Mouse (Mus musculus): Measurements from ENCODE around the gene Pusl1. TPM values are rescaled to one million over a fixed set of nuclear protein-coding genes. Genes with fewer than 3 reads are reported as not detected.

Pusl1 gene
- total RNA-seq, 2 experiments from 2014 or later, result 56.8 to 59.9 TPM

DNA sequence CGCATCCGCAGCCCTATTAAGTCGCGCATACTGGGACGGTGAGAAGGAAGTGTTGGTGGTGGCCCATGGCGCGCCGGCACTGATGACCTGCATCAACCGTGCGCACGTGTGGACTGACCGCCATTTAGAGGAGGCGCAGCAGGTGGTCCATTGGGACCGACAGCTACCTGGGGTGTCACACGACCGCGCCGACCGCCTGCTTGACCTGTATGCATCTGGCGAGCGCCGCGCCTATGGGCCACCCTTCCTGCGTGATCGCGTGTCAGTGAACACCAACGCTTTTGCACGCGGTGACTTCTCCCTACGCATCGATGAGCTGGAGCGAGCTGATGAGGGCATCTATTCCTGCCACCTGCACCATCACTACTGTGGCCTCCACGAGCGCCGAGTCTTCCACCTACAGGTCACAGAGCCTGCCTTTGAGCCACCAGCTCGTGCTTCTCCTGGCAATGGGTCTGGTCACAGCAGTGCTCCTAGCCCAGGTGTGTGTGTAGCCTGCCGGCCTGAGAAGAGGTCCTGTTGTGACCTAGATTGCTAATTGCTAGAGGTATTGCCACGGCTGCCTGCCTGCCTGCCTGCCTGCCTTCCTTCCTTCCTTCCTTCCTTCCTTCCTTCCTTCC is 49.8 kb downstream of the Pusl1 start:
- no peak for DNase-seq

- DNase-seq, result no peak
These were observed 50.6 kb downstream of the Pusl1 start for GRCm38 (mm10) chr4:155841003-155841454.

DNA sequence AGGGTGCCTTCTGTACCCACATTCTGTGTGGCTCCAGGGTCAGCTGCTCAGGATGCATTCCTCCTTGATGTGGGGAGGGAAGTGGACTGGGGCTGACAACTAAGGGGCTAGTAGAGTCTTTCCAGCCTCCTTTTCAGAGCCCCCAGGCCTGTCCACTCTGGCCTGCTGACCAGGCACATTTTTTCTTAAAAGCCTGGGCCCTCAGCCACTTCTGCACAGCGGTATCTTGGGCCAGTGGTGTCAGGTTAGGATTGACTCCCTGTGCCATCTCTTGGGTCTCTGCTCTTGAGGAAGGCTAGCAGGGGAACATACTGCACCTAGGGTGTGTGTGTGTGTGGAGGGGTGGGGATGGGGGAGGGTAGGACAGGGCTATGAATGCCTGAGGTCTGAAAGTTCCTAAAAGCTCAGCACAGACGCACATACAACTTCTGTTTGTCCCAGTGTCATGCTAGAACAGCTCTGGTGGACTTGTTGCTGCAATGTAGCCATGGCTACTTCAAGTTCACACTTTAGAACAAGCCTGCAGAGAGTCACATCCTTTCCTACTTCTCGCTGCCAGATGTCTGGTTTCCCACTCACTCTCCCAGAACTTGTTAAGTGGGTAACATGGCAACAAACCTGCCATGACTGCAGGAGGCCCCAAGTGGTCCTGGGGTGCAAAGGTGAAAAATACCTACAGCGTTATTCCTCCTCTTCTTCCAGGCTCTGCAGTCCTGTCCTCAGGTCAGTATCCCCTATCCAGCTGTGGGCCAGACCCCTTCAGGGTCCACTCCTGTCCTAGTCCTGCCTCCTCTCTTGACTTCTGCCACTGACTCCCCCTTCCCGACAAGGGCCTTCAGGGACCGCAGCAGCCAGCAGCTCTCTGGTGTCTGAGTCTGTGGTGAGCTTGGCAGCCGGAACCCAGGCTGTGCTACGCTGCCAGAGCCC is 51.2 kb downstream of the Pusl1 start:
- no peak for DNase-seq

DNA sequence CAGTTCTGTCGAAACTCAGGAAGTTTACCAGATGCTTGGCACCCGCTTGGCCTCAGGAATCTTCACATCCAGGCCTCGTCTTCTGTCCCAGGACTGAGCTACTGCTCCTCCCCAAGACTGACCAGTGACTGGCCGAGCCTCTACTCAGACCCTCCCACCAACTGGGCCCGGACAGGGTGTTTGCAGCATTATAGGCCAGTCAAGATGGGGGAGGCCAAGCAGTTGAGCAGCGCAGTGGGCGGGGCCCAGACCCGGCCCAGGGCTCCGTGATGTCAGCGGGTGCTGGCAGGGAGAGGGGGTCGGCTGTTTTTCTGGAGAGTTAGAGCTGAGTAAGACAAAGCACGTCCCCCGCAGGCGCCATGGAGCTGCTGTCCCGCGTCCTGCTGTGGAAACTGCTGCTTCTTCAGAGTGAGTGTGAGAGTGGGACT is 52.1 kb downstream of the Pusl1 start, which contains the start of gene Mxra8:
Mxra8 (plus strand) TSS at position 198 of the 428 bp plus-strand sequence.
- DNase-seq, result no peak

DNA sequence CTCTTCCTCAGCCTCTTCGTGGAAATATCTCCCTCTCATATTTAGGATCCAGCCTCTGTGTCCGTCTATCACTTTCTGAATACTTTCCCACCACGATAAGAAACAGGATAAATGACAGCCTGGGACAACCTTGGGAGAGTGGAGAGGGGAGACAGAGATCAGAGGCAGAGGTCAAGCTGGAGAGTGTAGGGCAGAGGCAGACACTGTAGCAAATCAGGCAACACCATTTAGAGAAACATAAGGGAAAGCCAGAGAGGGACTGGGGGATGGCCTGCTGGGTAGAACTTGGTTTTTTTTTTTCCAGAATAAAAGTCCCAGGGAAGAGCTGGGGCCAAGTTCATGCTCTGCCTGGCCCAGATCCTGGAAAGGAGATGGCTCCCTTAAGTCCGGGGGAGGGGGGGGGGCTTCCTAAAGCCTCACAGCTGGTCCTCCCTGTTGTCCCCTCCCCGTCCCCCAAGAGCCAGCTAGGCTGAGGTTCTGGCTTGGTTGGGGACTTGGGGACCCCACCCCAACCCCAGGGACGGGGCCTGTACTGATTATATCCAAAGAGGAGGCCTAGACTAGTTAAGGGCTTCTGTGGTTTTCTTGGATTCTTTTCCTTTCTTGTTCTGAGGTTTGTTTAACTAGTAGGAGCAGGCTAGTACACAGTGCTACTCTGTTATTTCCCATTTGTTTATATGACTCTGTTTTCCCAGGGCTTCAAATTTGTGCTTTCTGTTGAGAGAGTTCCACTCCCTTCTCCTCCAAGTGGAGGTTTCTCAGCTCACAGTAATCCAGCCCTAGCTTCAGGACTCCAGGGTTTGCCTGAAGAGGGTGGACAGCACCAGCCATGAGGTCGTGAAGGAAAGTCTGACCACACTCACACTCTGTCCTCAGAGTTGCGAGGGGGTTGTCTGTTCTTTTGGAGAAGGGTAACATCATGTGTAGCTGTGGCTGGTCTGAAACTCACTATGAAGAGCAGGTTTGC is 53.1 kb downstream of the Pusl1 start:
- DNase-seq, result no peak

Small RNA genes within 50 kb of the gene (microRNA-seq; reads per million reads assigned to microRNA genes)
- gene Gm22991, result 0 reads per million in 2 experiments

Other genes with a start within 250 kb of the Pusl1 start
- gene Gm10563, start 246.4 kb downstream of the Pusl1 start, total RNA-seq (2021), result not detected
- gene Mmp23, start 238.4 kb downstream of the Pusl1 start, total RNA-seq (2021), result 1 to 10 TPM; 3.9 to 6.4 TPM
- gene Mib2, start 222.6 kb downstream of the Pusl1 start, total RNA-seq (2021), result 100 to 1,000 TPM in 1 of 2 experiments, 10 to 100 TPM in 1; 96.8 to 109 TPM
- gene Fndc10, start 197.4 kb downstream of the Pusl1 start, total RNA-seq (2021), result 10 to 100 TPM; 21.8 to 23.0 TPM
- 10 to 100 TPM; 78.3 to 82.6 TPM for gene Ssu72, start 187.0 kb downstream of the Pusl1 start, total RNA-seq (2021)
- gene Tmem240, start 157.0 kb downstream of the Pusl1 start, total RNA-seq (2021), result 10 to 100 TPM; 34.7 to 35.1 TPM
- gene Atad3a, start 130.7 kb downstream of the Pusl1 start, total RNA-seq (2021), result 10 to 100 TPM; 51.8 to 54.0 TPM
- 10 to 100 TPM; 10.5 to 11.3 TPM for gene Vwa1, start 117.1 kb downstream of the Pusl1 start, total RNA-seq (2021)
- gene Tmem88b, start 105.9 kb downstream of the Pusl1 start, total RNA-seq (2021), result 10 to 100 TPM; 29.6 to 31.8 TPM
- not detected for gene Ankrd65, start 101.3 kb downstream of the Pusl1 start, total RNA-seq (2021)
- 10 to 100 TPM; 83.0 to 87.4 TPM for gene Mrpl20, start 88.9 kb downstream of the Pusl1 start, total RNA-seq (2021)
- gene Ccnl2, start 79.3 kb downstream of the Pusl1 start, total RNA-seq (2021), result 100 to 1,000 TPM in 1 of 2 experiments, 10 to 100 TPM in 1; 87.0 to 106 TPM
- gene Aurkaip1, start 60.5 kb downstream of the Pusl1 start, total RNA-seq (2021), result 10 to 100 TPM; 88.4 to 98.2 TPM
- 1 to 10 TPM; 5.6 to 8.1 TPM for gene Mxra8, start 52.1 kb downstream of the Pusl1 start, total RNA-seq (2021)
- 10 to 100 TPM; 75.6 to 76.6 TPM for gene Dvl1, start 44.4 kb downstream of the Pusl1 start, total RNA-seq (2021)
- under 1 TPM; 0.15 to 0.48 TPM for gene Tas1r3, start 28.4 kb downstream of the Pusl1 start, total RNA-seq (2021)
- 10 to 100 TPM; 24.5 to 24.9 TPM for gene Cptp, start 22.3 kb downstream of the Pusl1 start, total RNA-seq (2021)
- gene Ints11, start 22.2 kb downstream of the Pusl1 start, total RNA-seq (2021), result 10 to 100 TPM; 35.7 to 36.9 TPM
- gene Acap3, start within 50 bp of the Pusl1 start, total RNA-seq (2021), result 100 to 1,000 TPM; 109 to 128 TPM
- 10 to 100 TPM; 66.2 to 74.1 TPM for gene Ube2j2, start 52.0 kb upstream of the Pusl1 start, total RNA-seq (2021)
- gene C1qtnf12, start 70.5 kb upstream of the Pusl1 start, total RNA-seq (2021), result 10 to 100 TPM; 12.7 to 18.6 TPM
- 10 to 100 TPM in 1 of 2 experiments, 1 to 10 TPM in 1; 9.7 to 10.6 TPM for gene B3galt6, start 100.9 kb upstream of the Pusl1 start, total RNA-seq (2021)
- 100 to 1,000 TPM; 178 to 190 TPM for gene Sdf4, start 101.1 kb upstream of the Pusl1 start, total RNA-seq (2021)
- 1 to 10 TPM; 2.3 to 2.5 TPM for gene Tnfrsf4, start 122.1 kb upstream of the Pusl1 start, total RNA-seq (2021)
- gene Tnfrsf18, start 134.4 kb upstream of the Pusl1 start, total RNA-seq (2021), result not detected
- under 1 TPM in 1 of 2 experiments, not detected in 1; 0.20 TPM for gene Ttll10, start 167.6 kb upstream of the Pusl1 start, total RNA-seq (2021)
- 10 to 100 TPM; 31.5 to 32.1 TPM for gene 9430015G10Rik, start 218.2 kb upstream of the Pusl1 start, total RNA-seq (2021)
- 1 to 10 TPM; 1.0 to 1.3 TPM for gene Rnf223, start 238.7 kb upstream of the Pusl1 start, total RNA-seq (2021)